ENCODE assay signal across 17 mouse cellular contexts in the genomic region with DNA sequence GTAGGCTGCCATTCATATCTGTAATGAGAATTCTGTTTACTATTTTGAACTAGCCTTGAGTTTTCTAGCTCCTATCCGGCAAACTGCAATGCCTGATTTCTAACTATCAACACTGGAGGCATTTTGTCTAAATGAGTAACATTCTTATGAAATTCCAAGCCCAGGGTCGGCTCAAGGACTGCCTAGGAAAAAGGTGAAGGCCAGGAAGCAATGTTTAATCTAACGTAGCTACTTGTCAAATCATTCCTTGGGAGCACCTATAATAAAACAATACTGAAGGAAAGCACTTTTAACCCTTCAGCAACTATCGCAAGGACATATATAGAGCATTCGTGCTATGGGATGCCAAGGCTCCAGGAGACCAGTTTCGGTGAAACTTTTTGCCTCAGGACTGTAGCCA.
"Had no signal": no experiment of that assay in that cellular context is flagged by ENCODE, and none has a peak within 500 bp of the region (broad histone marks: within the 10 kb centered on the region; RNA-seq: fewer than 3 reads in every experiment).

No protein-coding gene starts in this region.

- H3K9ac ChIP-seq: lung, embryonic 15.5 days; midbrain, embryonic 13.5 days; midbrain, embryonic 15.5 days; neural tube, embryonic 12.5 days; stomach, embryonic 15.5 days had no signal

- H3K36me3 ChIP-seq: lung, embryonic 15.5 days; midbrain, embryonic 13.5 days; midbrain, embryonic 15.5 days; neural tube, embryonic 12.5 days; stomach, embryonic 15.5 days had no signal

- H3K4me1 ChIP-seq: lung, embryonic 15.5 days; midbrain, embryonic 13.5 days; midbrain, embryonic 15.5 days; neural tube, embryonic 12.5 days; stomach, embryonic 15.5 days had no signal

- H3K4me2 ChIP-seq: lung, embryonic 15.5 days; midbrain, embryonic 11.5 days; midbrain, embryonic 13.5 days; midbrain, embryonic 15.5 days; neural tube, embryonic 12.5 days; stomach, embryonic 15.5 days had no signal

- H3K9me3 ChIP-seq: lung, embryonic 15.5 days; midbrain, embryonic 13.5 days; midbrain, embryonic 15.5 days; neural tube, embryonic 12.5 days; stomach, embryonic 15.5 days had no signal

- H3K4me3 ChIP-seq: lung, embryonic 15.5 days; megakaryocyte, embryonic 14.5 days; midbrain, embryonic 13.5 days; midbrain, embryonic 15.5 days; neural tube, embryonic 12.5 days; stomach, embryonic 15.5 days had no signal

- H3K27ac ChIP-seq: lung, embryonic 15.5 days; macrophage; midbrain, embryonic 13.5 days; midbrain, embryonic 15.5 days; neural tube, embryonic 12.5 days; stomach, embryonic 15.5 days; stomach, postnatal 0 days had no signal

- ATAC-seq: lung, postnatal 0 days; midbrain, embryonic 13.5 days; midbrain, embryonic 15.5 days had no signal

- DNase-seq: lung, adult 2 months; lung, postnatal 14 days; lung, postnatal 36 days; right cerebral cortex, postnatal 14 days; thymus, adult 2 months; thymus, postnatal 25 days; thymus, postnatal 4 days had no signal

- H3K27me3 ChIP-seq: lung, embryonic 15.5 days; midbrain, embryonic 13.5 days; midbrain, embryonic 15.5 days; neural tube, embryonic 12.5 days; stomach, embryonic 15.5 days had no signal
